Mouse (Mus musculus) E14TG2a.4 (cell line): Measurements from ENCODE around the gene Timeless.

ENCODE experiments used
- CTCF ChIP-seq: conservative IDR thresholded peaks from 2 replicates; pipeline ENCODE4 v1.5.1; 2014; ENCODE audit warnings: low read length
- POU5F1 ChIP-seq: IDR thresholded peaks from 2 replicates; pipeline ENCODE4 v1.6.1; 2014; ENCODE audit warnings: low read length, borderline replicate concordance

DNA sequence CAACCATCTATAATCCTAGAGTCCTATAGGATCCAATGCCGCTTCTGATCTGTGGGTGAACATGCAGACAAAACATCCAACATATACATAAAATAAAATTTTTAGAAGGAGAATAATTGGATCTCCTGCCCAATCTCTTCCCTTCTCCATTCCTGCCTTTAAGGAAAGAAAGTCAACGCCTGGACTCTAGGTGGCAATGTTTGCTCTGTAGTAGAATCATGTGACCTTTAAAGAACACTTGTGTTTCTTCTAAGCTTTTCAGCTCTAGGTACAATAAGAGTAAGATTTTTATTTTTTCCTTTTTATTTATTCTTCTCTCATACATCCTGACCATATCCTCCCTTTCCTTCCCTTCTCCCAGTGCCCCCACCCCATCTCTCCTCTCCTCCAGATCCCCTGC is 40.0 kb downstream of the Timeless start:
- TF ChIP-seq CTCF, result peak; percentile 21
- no peak for TF ChIP-seq POU5F1
